7 mouse cellular contexts compared by ENCODE assay signal in the genomic region with DNA sequence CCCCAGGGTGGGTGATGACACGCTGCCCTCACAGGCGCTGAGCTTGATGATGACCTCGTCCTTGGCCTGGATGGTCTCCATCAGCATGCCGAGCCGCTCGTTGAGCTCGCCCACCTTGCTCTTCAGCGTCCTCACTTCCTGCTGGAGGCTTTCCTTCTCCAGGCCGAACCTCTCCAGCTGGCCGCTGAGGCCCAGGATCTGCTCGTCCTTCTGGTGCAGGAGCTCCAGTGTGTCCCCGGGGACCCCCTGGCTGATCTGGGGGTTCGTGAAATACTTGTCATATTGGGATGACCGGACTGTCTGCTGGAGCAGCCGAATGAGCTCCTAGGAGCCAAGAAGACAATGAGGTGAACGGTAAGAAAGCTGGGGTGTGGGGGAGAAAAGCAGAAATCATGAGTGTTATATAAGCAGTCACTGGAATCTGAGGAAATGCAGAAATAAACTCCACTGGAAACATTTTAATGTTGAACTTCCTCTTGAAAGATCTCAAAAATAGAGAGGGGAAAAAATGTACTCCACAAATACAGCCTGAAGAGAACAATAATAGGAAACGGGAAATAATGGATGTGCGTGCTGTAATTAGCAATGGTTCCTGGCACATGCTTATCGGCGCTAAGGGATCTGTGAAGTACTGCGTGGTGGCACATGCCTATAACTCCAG. TPM values are rescaled to one million over a fixed set of nuclear protein-coding genes. Genes with fewer than 3 reads are reported as not detected.
DNase-seq lines count a peak whose midpoint lies in the region; ATAC-seq and TF ChIP-seq lines count a peak whose summit lies in the region.

No protein-coding gene starts in this region.

- 94% methylated on average over 21 of the region's 21 CpGs for WGBS in limb, embryonic 10.5 days
- WGBS in stomach, postnatal 0 days, result 81% methylated on average over 21 of the region's 21 CpGs
- WGBS in hindbrain, embryonic 11.5 days, result 91% methylated on average over 21 of the region's 21 CpGs

- TF ChIP-seq CTCF in stomach, postnatal 0 days (IDR thresholded peaks at IDR 0.05; ENCODE audit: low read depth), result no peak

- ATAC-seq in stomach, postnatal 0 days (ENCODE audit: low FRiP score, low TSS enrichment), result no peak
- no peak for ATAC-seq in erythroblast, adult 5-6 weeks (replicated peaks; ENCODE audit: low FRiP score, poor library complexity, severe bottlenecking)
- no peak for ATAC-seq in hindbrain, embryonic 11.5 days (ENCODE audit: low FRiP score)

- H3K9me3 ChIP-seq in limb, embryonic 10.5 days (replicated peaks), result no peaks in the 10 kb centered on the region
- no peaks in the 10 kb centered on the region for H3K9me3 ChIP-seq in stomach, postnatal 0 days (ENCODE audit: control insufficient read depth, low read length)
- no peaks in the 10 kb centered on the region for H3K9me3 ChIP-seq in hindbrain, embryonic 11.5 days (ENCODE audit: control insufficient read depth, low read length)

- H3K27ac ChIP-seq in limb, embryonic 10.5 days, result peak overlapping the region; percentile 3; the same call in 1 of the 2 replicates
- H3K27ac ChIP-seq in stomach, postnatal 0 days (replicated peaks), result peak overlapping the region; percentile 49; the same call in 1 of the 2 replicates
- no peak overlapping the region for H3K27ac ChIP-seq in hindbrain, embryonic 11.5 days (ENCODE audit: low read depth, low read length)

- no peaks in the 10 kb centered on the region for H3K4me1 ChIP-seq in limb, embryonic 10.5 days
- H3K4me1 ChIP-seq in stomach, postnatal 0 days (replicated peaks; ENCODE audit: control insufficient read depth, insufficient read depth), result no peaks in the 10 kb centered on the region
- H3K4me1 ChIP-seq in hindbrain, embryonic 11.5 days (replicated peaks; ENCODE audit: control insufficient read depth, insufficient read depth, low read length), result no peaks in the 10 kb centered on the region

- no peak overlapping the region for H3K9ac ChIP-seq in stomach, postnatal 0 days (ENCODE audit: low read length)
- no peak overlapping the region for H3K9ac ChIP-seq in hindbrain, embryonic 11.5 days (ENCODE audit: low read depth, low read length)

- intact Hi-C loops in heart, postnatal 14 days (cut with DNase I), result loop anchor here (5.0 kb wide), 1 partner anchor 41 kb away; no protein-coding TSS in a partner anchor

- no peak for TF ChIP-seq EP300 in stomach, postnatal 0 days (optimal IDR thresholded peaks at IDR 0.05)

- H3K36me3 ChIP-seq in limb, embryonic 10.5 days, result peaks cover 23% of the 10 kb centered on the region
- peaks cover 20% of the 10 kb centered on the region for H3K36me3 ChIP-seq in stomach, postnatal 0 days (ENCODE audit: control insufficient read depth, insufficient read depth, low read length)
- H3K36me3 ChIP-seq in hindbrain, embryonic 11.5 days (ENCODE audit: control insufficient read depth, insufficient read depth, low read length), result no peaks in the 10 kb centered on the region

- H3K4me2 ChIP-seq in stomach, postnatal 0 days (replicated peaks; ENCODE audit: low read depth), result no peak overlapping the region
- no peak overlapping the region for H3K4me2 ChIP-seq in hindbrain, embryonic 11.5 days (replicated peaks; ENCODE audit: low read depth, low read length)

- H3K27me3 ChIP-seq in limb, embryonic 10.5 days (ENCODE audit: low read depth, poor library complexity, severe bottlenecking), result no peaks in the 10 kb centered on the region
- H3K27me3 ChIP-seq in stomach, postnatal 0 days (ENCODE audit: control insufficient read depth, insufficient read depth, low read length), result no peaks in the 10 kb centered on the region
- H3K27me3 ChIP-seq in hindbrain, embryonic 11.5 days (ENCODE audit: control insufficient read depth, insufficient read depth, low read length), result no peaks in the 10 kb centered on the region

- DNase-seq in right cerebral cortex, adult 18-20 months, result peak; percentile 51
- DNase-seq in right cerebral cortex, postnatal 14 days, result no peak
- peak; percentile 45 to 47 for DNase-seq in heart, postnatal 14 days
- DNase-seq in limb, embryonic 10.5 days (ENCODE audit: low spot score), result no peak
- DNase-seq in stomach, postnatal 0 days (ENCODE audit: low spot score), result no peak
- DNase-seq in hindbrain, embryonic 11.5 days (ENCODE audit: low spot score), result no peak

- H3K4me3 ChIP-seq in limb, embryonic 10.5 days, result no peak overlapping the region
- H3K4me3 ChIP-seq in stomach, postnatal 0 days (ENCODE audit: low read depth, low read length), result no peak overlapping the region
- H3K4me3 ChIP-seq in hindbrain, embryonic 11.5 days (ENCODE audit: low read depth, low read length), result no peak overlapping the region

RNA-seq across cellular contexts. Expression of gene Tbc1d2b, which starts 44.4 kb away (rescaled TPM):
- 10 to 100 TPM; 14.6 to 16.7 TPM for total RNA-seq in heart, postnatal 14 days (2021)
- 7.1 and 8.5 TPM in 2 replicates for polyA plus RNA-seq in limb, embryonic 10.5 days (2016; fragmentation: Nextera tagmentation; extraction: Ambion mirVana)
- polyA plus RNA-seq in stomach, postnatal 0 days (2015; fragmentation: Nextera tagmentation; extraction: Ambion mirVana), result 6.6 and 7.7 TPM in 2 replicates
- 69.2 and 78.6 TPM in 2 replicates for total RNA-seq in erythroblast, adult 5-6 weeks (2015; ENCODE audit: low replicate concordance)
- 76.9 and 83.4 TPM in 2 replicates for total RNA-seq in erythroblast, adult 5-6 weeks (2017; ENCODE audit: low replicate concordance)
- polyA plus RNA-seq in hindbrain, embryonic 11.5 days (2014; fragmentation: Nextera tagmentation; extraction: Ambion mirVana), result 8.0 and 9.1 TPM in 2 replicates

Comparison
In these comparisons a context has a peak if more than half of its experiments do, and no peak if none do; other contexts are left out.
1. DNase-seq: peak in right cerebral cortex, adult 18-20 months (single experiment) and heart, postnatal 14 days (2 of 2); none in right cerebral cortex, postnatal 14 days (single experiment), limb, embryonic 10.5 days (single experiment), stomach, postnatal 0 days (single experiment) and hindbrain, embryonic 11.5 days (single experiment).